Mouse (Mus musculus) stomach, postnatal 0 days (tissue): ENCODE data around the gene Fam205a4. TPM values are rescaled to one million over a fixed set of nuclear protein-coding genes. Genes with fewer than 3 reads are reported as not detected.
"Not testable (repeated sequence)": the region's sequence is repeated elsewhere in the genome, so short reads cannot be mapped to it uniquely, and the experiment has no call there.

Source experiments
- ATAC-seq: fragments of 200-750 bp; cut with Nextera tagmentation; 2 replicates; pipeline ENCODE4 v1.8.0; 2017; ENCODE audit not compliant: low FRiP score, low TSS enrichment
- DNase-seq: peaks from one replicate; pipeline ENCODE4 v3.0.0-alpha.2; 2016; ENCODE audit warnings: low spot score
- H3K27ac ChIP-seq: fragments of 300-500 bp; sonication (generic); replicated peaks from 2 replicates; pipeline ENCODE4 v1.5.1; 2014; ENCODE audit warnings: mild to moderate bottlenecking, control low read depth
- H3K27me3 ChIP-seq: fragments of 300-500 bp; sonication (generic); 2 replicates; pipeline ENCODE4 v1.6.1; 2014; ENCODE audit warnings: low read length; ENCODE audit not compliant: control insufficient read depth, insufficient read depth
- H3K36me3 ChIP-seq: fragments of 300-500 bp; sonication (generic); 2 replicates; pipeline ENCODE4 v1.6.1; 2014; ENCODE audit warnings: low read length, mixed read lengths; ENCODE audit not compliant: control insufficient read depth, insufficient read depth
- H3K4me1 ChIP-seq: fragments of 300-500 bp; sonication (generic); replicated peaks from 2 replicates; pipeline ENCODE4 v1.6.1; 2014; ENCODE audit warnings: antibody characterized with exemption; ENCODE audit not compliant: control insufficient read depth, insufficient read depth
- H3K4me2 ChIP-seq: fragments of 300-500 bp; sonication (generic); replicated peaks from 2 replicates; pipeline ENCODE4 v1.6.1; 2014; ENCODE audit warnings: low read depth, mild to moderate bottlenecking, control low read depth, moderate library complexity
- H3K4me3 ChIP-seq: fragments of 300-500 bp; sonication (generic); 2 replicates; pipeline ENCODE4 v1.5.1; 2014; ENCODE audit warnings: low read depth, low read length, control low read depth
- H3K9ac ChIP-seq: fragments of 300-500 bp; sonication (generic); 2 replicates; pipeline ENCODE4 v1.6.1; 2014; ENCODE audit warnings: mild to moderate bottlenecking, low read length, control low read depth, mixed read lengths
- H3K9me3 ChIP-seq: fragments of 300-500 bp; sonication (generic); 2 replicates; pipeline ENCODE4 v1.6.1; 2016; ENCODE audit warnings: low read length; ENCODE audit not compliant: control insufficient read depth
- WGBS: fragments of 180-500 bp; shearing (Covaris S2); extraction: QIAGEN DNeasy Blood & Tissue Kit; methylation state at CpG from one replicate; pipeline ENCODE4 v1.1.7; 2014; 5-methylcytosine and 5-hydroxymethylcytosine counted together
- polyA plus RNA-seq: library from polyadenylated mRNA; unstranded; fragments of >200 nt; fragmentation: Nextera tagmentation; extraction: Ambion mirVana; gene quantifications from 2 replicates; pipeline ENCODE4 v1.2.1, GENCODE M21; 2015

Gene Fam205a4
- polyA plus RNA-seq: 0.06 and 0.08 TPM in 2 replicates

GRCm38 (mm10) chr4:41965758-41966157 lies at the start of gene Fam205a4:
Gene Fam205a4 (plus strand): TSS chr4:41966058.
- not testable (repeated sequence) for H3K9ac ChIP-seq, H3K4me2 ChIP-seq, H3K27ac ChIP-seq, ATAC-seq, DNase-seq, H3K4me3 ChIP-seq, H3K36me3 ChIP-seq, H3K9me3 ChIP-seq, H3K27me3 ChIP-seq, H3K4me1 ChIP-seq
- no CpG with 5 or more reads among the region's 1 CpGs for WGBS

DNA sequence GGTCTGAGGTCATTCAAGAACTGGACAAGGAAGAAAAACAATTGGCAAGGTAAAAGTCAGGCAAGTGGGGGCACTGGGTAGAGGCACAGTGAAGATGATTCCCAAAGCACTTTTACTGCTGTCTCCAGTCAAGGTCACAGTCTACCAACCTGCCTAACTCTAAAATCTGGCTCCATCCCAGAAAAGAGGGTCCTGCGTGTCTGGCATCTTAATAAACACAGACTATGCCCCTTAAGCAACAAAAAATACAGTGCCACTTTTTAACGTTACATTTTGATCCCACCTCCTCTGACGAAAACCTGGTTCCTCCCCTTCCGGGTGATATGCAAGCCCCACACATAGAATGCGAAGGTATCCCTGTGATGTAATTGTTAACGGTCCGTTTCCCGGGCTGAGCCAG lies 24.6 kb upstream of the Fam205a4 start, which contains the start of gene Gm20878:
Gm20878 (plus strand) TSS at position 301 of the 400 bp plus-strand sequence.
- H3K9me3 ChIP-seq, H3K36me3 ChIP-seq, DNase-seq, H3K9ac ChIP-seq, H3K4me3 ChIP-seq, H3K4me2 ChIP-seq, H3K27ac ChIP-seq, H3K27me3 ChIP-seq, ATAC-seq, H3K4me1 ChIP-seq: not testable (repeated sequence)
- WGBS: no CpG with 5 or more reads among the region's 8 CpGs

Other genes starting within 250 kb of the Fam205a4 start
- 129 TPM in 2 replicates for gene Dctn3, start 242.9 kb upstream of the Fam205a4 start, polyA plus RNA-seq
- 0.05 and 0.07 TPM in 2 replicates for gene Arid3c, start 234.9 kb upstream of the Fam205a4 start, polyA plus RNA-seq
- 27.4 and 31.3 TPM in 2 replicates for gene Galt, start 210.8 kb upstream of the Fam205a4 start, polyA plus RNA-seq
- gene Sigmar1, start 209.9 kb upstream of the Fam205a4 start, polyA plus RNA-seq: 41.6 and 43.9 TPM in 2 replicates
- gene Ccl27a, start 191.8 kb upstream of the Fam205a4 start, polyA plus RNA-seq: 21.2 and 21.3 TPM in 2 replicates
- 11.1 and 17.8 TPM in 2 replicates for gene Gm21541, start 62.4 kb upstream of the Fam205a4 start, polyA plus RNA-seq
- 2.0 and 2.3 TPM in 2 replicates for gene Gm20878, start 24.5 kb upstream of the Fam205a4 start, polyA plus RNA-seq
- gene Gm21093, start 68.7 kb downstream of the Fam205a4 start, polyA plus RNA-seq: 0.10 TPM in 1 of 2 replicates, not detected in the other
- gene Gm3893, start 125.1 kb downstream of the Fam205a4 start, polyA plus RNA-seq: not detected in 2 replicates
- gene Gm13304, start 148.8 kb downstream of the Fam205a4 start, polyA plus RNA-seq: 10.0 TPM in 1 of 2 replicates, not detected in the other
- not detected in 2 replicates for gene Gm13306, start 187.4 kb downstream of the Fam205a4 start, polyA plus RNA-seq
- 0.39 TPM in 1 of 2 replicates, not detected in the other for gene Gm13305, start 202.5 kb downstream of the Fam205a4 start, polyA plus RNA-seq